Mouse (Mus musculus): ENCODE measurements around the gene Ankrd11. TPM values are rescaled to one million over a fixed set of nuclear protein-coding genes. Genes with fewer than 3 reads are reported as not detected.

Gene Ankrd11
- total RNA-seq, 2 experiments from 2014 or later, result 69.0 to 80.5 TPM

- no peak for DNase-seq
- intact Hi-C loops (cut with DNase I), result no loop called here
Measured at GRCm38 (mm10) chr8:122969964-122970620, 72.0 kb downstream of the Ankrd11 start.

GRCm38 (mm10) chr8:122968145-122968544, 73.9 kb downstream of the Ankrd11 start:
- no peak for DNase-seq
- intact Hi-C loops (cut with DNase I), result no loop called here

GRCm38 (mm10) chr8:122966638-122967037, 75.4 kb downstream of the Ankrd11 start:
- no peak for DNase-seq
- intact Hi-C loops (cut with DNase I), result no loop called here

GRCm38 (mm10) chr8:122962046-122962445, 80.0 kb downstream of the Ankrd11 start:
- intact Hi-C loops (cut with DNase I), result no loop called here
- DNase-seq, result no peak

- intact Hi-C loops (cut with DNase I), result no loop called here
- DNase-seq, result no peak
Measured at GRCm38 (mm10) chr8:122961458-122961857, 80.6 kb downstream of the Ankrd11 start.

- intact Hi-C loops (cut with DNase I), result no loop called here
- no peak for DNase-seq
Measured at GRCm38 (mm10) chr8:122960932-122961331, 81.1 kb downstream of the Ankrd11 start.

- DNase-seq, result no peak
- intact Hi-C loops (cut with DNase I), result no loop called here
Measured at GRCm38 (mm10) chr8:122960323-122960722, 81.8 kb downstream of the Ankrd11 start.

GRCm38 (mm10) chr8:122955997-122956396, 86.1 kb downstream of the Ankrd11 start:
- intact Hi-C loops (cut with DNase I), result no loop called here
- DNase-seq, result no peak

GRCm38 (mm10) chr8:122955195-122955594, 86.9 kb downstream of the Ankrd11 start:
- DNase-seq, result no peak
- intact Hi-C loops (cut with DNase I), result no loop called here

GRCm38 (mm10) chr8:122954090-122954799, 87.8 kb downstream of the Ankrd11 start:
- intact Hi-C loops (cut with DNase I), result no loop called here
- no peak for DNase-seq

GRCm38 (mm10) chr8:122953028-122953427, 89.0 kb downstream of the Ankrd11 start:
- no peak for DNase-seq
- intact Hi-C loops (cut with DNase I), result no loop called here

GRCm38 (mm10) chr8:122951456-122951855, 90.6 kb downstream of the Ankrd11 start:
- intact Hi-C loops (cut with DNase I), result no loop called here

GRCm38 (mm10) chr8:122949701-122950100, 92.4 kb downstream of the Ankrd11 start:
- no peak for DNase-seq
- intact Hi-C loops (cut with DNase I), result no loop called here

More at GRCm38 (mm10) chr8:122951456-122951855, 90.6 kb downstream of the Ankrd11 start:
- no peak for DNase-seq

GRCm38 (mm10) chr8:122945775-122946174, 96.3 kb downstream of the Ankrd11 start:
- DNase-seq, result no peak
- intact Hi-C loops (cut with DNase I), result no loop called here

- no peak for DNase-seq
- intact Hi-C loops (cut with DNase I), result no loop called here
Measured at GRCm38 (mm10) chr8:122942803-122943713, 99.0 kb downstream of the Ankrd11 start.

GRCm38 (mm10) chr8:122938591-122938990, 103.5 kb downstream of the Ankrd11 start:
- intact Hi-C loops (cut with DNase I), result no loop called here
- DNase-seq, result no peak

- no peak for DNase-seq
- intact Hi-C loops (cut with DNase I), result no loop called here
Measured at GRCm38 (mm10) chr8:122938170-122938569, 103.9 kb downstream of the Ankrd11 start.

- DNase-seq, result no peak
Measured at GRCm38 (mm10) chr8:122937545-122938053, 104.5 kb downstream of the Ankrd11 start.

GRCm38 (mm10) chr8:122935912-122936311, 106.2 kb downstream of the Ankrd11 start:
- intact Hi-C loops (cut with DNase I), result no loop called here
- no peak for DNase-seq

More at GRCm38 (mm10) chr8:122937545-122938053, 104.5 kb downstream of the Ankrd11 start:
- intact Hi-C loops (cut with DNase I), result no loop called here

GRCm38 (mm10) chr8:122935118-122935517, 107.0 kb downstream of the Ankrd11 start:
- DNase-seq, result no peak
- intact Hi-C loops (cut with DNase I), result no loop called here

- intact Hi-C loops (cut with DNase I), result no loop called here
Measured at GRCm38 (mm10) chr8:122933973-122934372, 108.1 kb downstream of the Ankrd11 start.

More at GRCm38 (mm10) chr8:122933973-122934372, 108.1 kb downstream of the Ankrd11 start:
- DNase-seq, result no peak

Measured in heart, postnatal 36 days (tissue).